Mouse (Mus musculus) bone marrow, adult 2 months (tissue): Measurements from ENCODE around the gene Pabpn1l.

Experiments
- CTCF ChIP-seq: fragments of 200-500 bp; IDR thresholded peaks from 2 replicates; pipeline ENCODE4 v1.5.1; 2011; ENCODE audit warnings: low read length, control low read depth; ENCODE audit not compliant: control insufficient read depth, insufficient read depth
- POLR2A ChIP-seq: fragments of 200-500 bp; IDR thresholded peaks from 2 replicates; pipeline ENCODE4 v1.6.1; 2011; ENCODE audit warnings: low read depth, mild to moderate bottlenecking, control low read depth, low read length, borderline replicate concordance; ENCODE audit not compliant: control insufficient read depth

GRCm38 (mm10) chr8:122616181-122616905 is 6.2 kb downstream of the Pabpn1l start:
- TF ChIP-seq CTCF (no peak), POLR2A (no peak)
